Mouse (Mus musculus): ENCODE measurements at regions not wholly inside any gene's neighbourhood (a gene's known extent, or its start where the extent isn't known, plus 50 kb on each side); places are given as distances from the start of the nearest gene placed in this dataset.
"Not testable (repeated sequence)": the region's sequence is repeated elsewhere in the genome, so short reads cannot be mapped to it uniquely, and the experiment has no call there.

GRCm38 (mm10) chr2:108030657-108031056 lies 740.2 kb downstream of the Kcna4 start:
- DNase-seq (ENCODE audit: low spot score) = no peak
- intact Hi-C loops (cut with DNase I) = no loop called here

GRCm38 (mm10) chr2:108032301-108033013 lies 742.0 kb downstream of the Kcna4 start:
- DNase-seq (ENCODE audit: low spot score) = no peak
- intact Hi-C loops (cut with DNase I) = no loop called here

GRCm38 (mm10) chr2:108033328-108034182 lies 743.1 kb downstream of the Kcna4 start:
- DNase-seq (ENCODE audit: low spot score) = no peak
- intact Hi-C loops (cut with DNase I) = no loop called here

GRCm38 (mm10) chr2:108034882-108035281 lies 744.4 kb downstream of the Kcna4 start:
- intact Hi-C loops (cut with DNase I) = no loop called here
- no peak for DNase-seq (ENCODE audit: low spot score)

GRCm38 (mm10) chr2:108042086-108042485 lies 751.6 kb downstream of the Kcna4 start:
- DNase-seq (ENCODE audit: low spot score) = no peak
- intact Hi-C loops (cut with DNase I) = no loop called here

- no peak for DNase-seq (ENCODE audit: low spot score)
- intact Hi-C loops (cut with DNase I) = no loop called here
Observed at GRCm38 (mm10) chr2:108044885-108045284, 754.4 kb downstream of the Kcna4 start.

- intact Hi-C loops (cut with DNase I) = no loop called here
Observed at GRCm38 (mm10) chr2:108045997-108046396, 755.6 kb downstream of the Kcna4 start.

GRCm38 (mm10) chr2:108062751-108063150 lies 772.3 kb downstream of the Kcna4 start:
- DNase-seq (ENCODE audit: low spot score); intact Hi-C loops (cut with DNase I): not testable (repeated sequence)

More at GRCm38 (mm10) chr2:108045997-108046396, 755.6 kb downstream of the Kcna4 start:
- no peak for DNase-seq (ENCODE audit: low spot score)

- intact Hi-C loops (cut with DNase I) = no loop called here
- no peak for DNase-seq (ENCODE audit: low spot score)
Observed at GRCm38 (mm10) chr2:108083911-108084310, 793.5 kb downstream of the Kcna4 start.

GRCm38 (mm10) chr2:108090266-108090665 lies 799.8 kb downstream of the Kcna4 start:
- DNase-seq (ENCODE audit: low spot score) = no peak
- intact Hi-C loops (cut with DNase I) = no loop called here

GRCm38 (mm10) chr2:108097026-108097425 lies 806.6 kb downstream of the Kcna4 start:
- intact Hi-C loops (cut with DNase I) = no loop called here
- DNase-seq (ENCODE audit: low spot score) = no peak

- no peak for DNase-seq (ENCODE audit: low spot score)
- intact Hi-C loops (cut with DNase I) = no loop called here
Observed at GRCm38 (mm10) chr2:108110140-108110539, 819.7 kb downstream of the Kcna4 start.

GRCm38 (mm10) chr2:108145694-108146093 lies 855.3 kb downstream of the Kcna4 start:
- intact Hi-C loops (cut with DNase I) = no loop called here
- no peak for DNase-seq (ENCODE audit: low spot score)

GRCm38 (mm10) chr2:108148221-108148620 lies 857.8 kb downstream of the Kcna4 start:
- intact Hi-C loops (cut with DNase I) = no loop called here
- DNase-seq (ENCODE audit: low spot score) = no peak

- intact Hi-C loops (cut with DNase I) = no loop called here
- no peak for DNase-seq (ENCODE audit: low spot score)
Observed at GRCm38 (mm10) chr2:108156189-108156588, 865.8 kb downstream of the Kcna4 start.

- intact Hi-C loops (cut with DNase I) = no loop called here
- DNase-seq (ENCODE audit: low spot score) = no peak
Observed at GRCm38 (mm10) chr2:108157731-108158130, 867.3 kb downstream of the Kcna4 start.

GRCm38 (mm10) chr2:108158311-108158710 lies 867.9 kb downstream of the Kcna4 start:
- intact Hi-C loops (cut with DNase I) = no loop called here
- DNase-seq (ENCODE audit: low spot score) = no peak

GRCm38 (mm10) chr2:108160865-108161264 lies 870.4 kb downstream of the Kcna4 start:
- DNase-seq (ENCODE audit: low spot score) = no peak
- intact Hi-C loops (cut with DNase I) = no loop called here

- intact Hi-C loops (cut with DNase I) = no loop called here
- DNase-seq (ENCODE audit: low spot score) = no peak
Observed at GRCm38 (mm10) chr2:108165085-108165484, 874.6 kb downstream of the Kcna4 start.
